ENCODE assay signal across 14 mouse cellular contexts in genomic region chr5:37083209-37083770, GRCm38 (mm10). TPM values are rescaled to one million over a fixed set of nuclear protein-coding genes. Genes with fewer than 3 reads are reported as not detected.
DNase-seq lines count a peak whose midpoint lies in the region; ATAC-seq and TF ChIP-seq lines count a peak whose summit lies in the region.
"Had no signal": no experiment of that assay in that cellular context is flagged by ENCODE, and none has a peak within 500 bp of the region (broad histone marks: within the 10 kb centered on the region; RNA-seq: fewer than 3 reads in every experiment).

No protein-coding gene starts in this region.

- no peak for TF ChIP-seq CTCF in layer of hippocampus, adult 2 months (conservative IDR thresholded peaks at IDR 0.05)

- H3K4me1 ChIP-seq in hindbrain, embryonic 12.5 days: 0 out of 2 replicates have a peak, but pooled peaks cover 8% of the 10 kb centered on the region
- peaks cover 4% of the 10 kb centered on the region for H3K4me1 ChIP-seq in kidney, embryonic 16.5 days (ENCODE audit: insufficient read depth, low read length)
- H3K4me1 ChIP-seq: embryonic facial prominence, embryonic 15.5 days; limb, embryonic 15.5 days had no signal

- DNase-seq in layer of hippocampus, adult 2 months (ENCODE audit: low spot score in 2 of 2): no peak
- DNase-seq in layer of hippocampus, adult 11-12 months (ENCODE audit: low spot score): no peak
- peak; percentile 69 for DNase-seq in brain, adult 2 months (ENCODE audit: low read depth, low spot score)
- peak; percentile 25 to 32 for DNase-seq in natural killer cell, adult 2 months (ENCODE audit: low spot score in 2 of 2)
- peak; percentile 54 to 68 for DNase-seq in thymus, postnatal 36 days
- DNase-seq: gastrocnemius, postnatal 25 days; lung, adult 2 months had no signal

- no peaks in the 10 kb centered on the region for H3K9me3 ChIP-seq in hindbrain, embryonic 12.5 days (replicated peaks)
- H3K9me3 ChIP-seq in kidney, embryonic 16.5 days (ENCODE audit: low read length): no peaks in the 10 kb centered on the region
- H3K9me3 ChIP-seq: embryonic facial prominence, embryonic 15.5 days; limb, embryonic 15.5 days; neural tube, embryonic 12.5 days had no signal

- no peaks in the 10 kb centered on the region; the same call in 1 of the 2 replicates for H3K36me3 ChIP-seq in hindbrain, embryonic 12.5 days
- H3K36me3 ChIP-seq in kidney, embryonic 16.5 days (ENCODE audit: insufficient read depth, low read length): no peaks in the 10 kb centered on the region
- H3K36me3 ChIP-seq: embryonic facial prominence, embryonic 15.5 days; limb, embryonic 15.5 days; neural tube, embryonic 12.5 days had no signal

- H3K4me2 ChIP-seq in hindbrain, embryonic 12.5 days (replicated peaks): no peak overlapping the region
- H3K4me2 ChIP-seq in kidney, embryonic 16.5 days (replicated peaks; ENCODE audit: low read depth, low read length): no peak overlapping the region
- H3K4me2 ChIP-seq: embryonic facial prominence, embryonic 15.5 days; limb, embryonic 15.5 days; neural tube, embryonic 12.5 days had no signal

- ATAC-seq in hindbrain, embryonic 12.5 days (ENCODE audit: low FRiP score): no peak
- no peak for ATAC-seq in kidney, embryonic 16.5 days (ENCODE audit: low FRiP score, low TSS enrichment)
- ATAC-seq: midbrain, embryonic 16.5 days had no signal

- H3K9ac ChIP-seq in hindbrain, embryonic 12.5 days: no peak overlapping the region
- H3K9ac ChIP-seq in kidney, embryonic 16.5 days (replicated peaks; ENCODE audit: low read length): no peak overlapping the region
- H3K9ac ChIP-seq: embryonic facial prominence, embryonic 15.5 days; limb, embryonic 15.5 days; neural tube, embryonic 12.5 days had no signal

- peaks cover 3% of the 10 kb centered on the region; the same call in 1 of the 2 replicates for H3K27me3 ChIP-seq in hindbrain, embryonic 12.5 days
- H3K27me3 ChIP-seq in kidney, embryonic 16.5 days (ENCODE audit: insufficient read depth, low read length): no peaks in the 10 kb centered on the region
- H3K27me3 ChIP-seq: embryonic facial prominence, embryonic 15.5 days; neural tube, embryonic 12.5 days had no signal

- WGBS in hindbrain, embryonic 12.5 days: 67% methylated on average over 7 of the region's 7 CpGs
- 71% methylated on average over 7 of the region's 7 CpGs for WGBS in kidney, embryonic 16.5 days

- H3K27ac ChIP-seq in layer of hippocampus, adult 2 months: peak overlapping the region; percentile 89
- no peak overlapping the region for H3K27ac ChIP-seq in hindbrain, embryonic 12.5 days
- H3K27ac ChIP-seq in kidney, embryonic 16.5 days (ENCODE audit: low read length): no peak overlapping the region
- H3K27ac ChIP-seq: embryonic facial prominence, embryonic 15.5 days; limb, embryonic 15.5 days; neural tube, embryonic 12.5 days had no signal

- H3K4me3 ChIP-seq in layer of hippocampus, adult 2 months: no peak overlapping the region
- H3K4me3 ChIP-seq in hindbrain, embryonic 12.5 days: no peak overlapping the region
- no peak overlapping the region for H3K4me3 ChIP-seq in kidney, embryonic 16.5 days (ENCODE audit: low read length)
- H3K4me3 ChIP-seq: embryonic facial prominence, embryonic 15.5 days; limb, embryonic 15.5 days; neural tube, embryonic 12.5 days had no signal

RNA-seq across cellular contexts. Expression of gene Gm1043, which starts 1.9 kb away (rescaled TPM):
- 10 to 100 TPM; 31.8 to 33.1 TPM for total RNA-seq in layer of hippocampus, adult 2 months (2021)
- polyA plus RNA-seq in hindbrain, embryonic 12.5 days (2016; fragmentation: Nextera tagmentation; extraction: Ambion mirVana): 0.36 and 0.52 TPM in 2 replicates
- not detected in 2 replicates for polyA plus RNA-seq in kidney, embryonic 16.5 days (2015; fragmentation: Nextera tagmentation; extraction: Ambion mirVana)
- total RNA-seq: gastrocnemius, postnatal 25 days had no signal
- polyA plus RNA-seq: kidney, embryonic 14.5 days had no signal

Comparison
In these comparisons a context has a peak if more than half of its experiments do, and no peak if none do; other contexts are left out.
1. DNase-seq: peak in brain, adult 2 months (single experiment), natural killer cell, adult 2 months (2 of 2) and thymus, postnatal 36 days (2 of 2); none in layer of hippocampus, adult 2 months (0 of 2) and layer of hippocampus, adult 11-12 months (single experiment).